Mouse (Mus musculus): Measurements from ENCODE around the gene Rpl41.

Gene Rpl41

DNA sequence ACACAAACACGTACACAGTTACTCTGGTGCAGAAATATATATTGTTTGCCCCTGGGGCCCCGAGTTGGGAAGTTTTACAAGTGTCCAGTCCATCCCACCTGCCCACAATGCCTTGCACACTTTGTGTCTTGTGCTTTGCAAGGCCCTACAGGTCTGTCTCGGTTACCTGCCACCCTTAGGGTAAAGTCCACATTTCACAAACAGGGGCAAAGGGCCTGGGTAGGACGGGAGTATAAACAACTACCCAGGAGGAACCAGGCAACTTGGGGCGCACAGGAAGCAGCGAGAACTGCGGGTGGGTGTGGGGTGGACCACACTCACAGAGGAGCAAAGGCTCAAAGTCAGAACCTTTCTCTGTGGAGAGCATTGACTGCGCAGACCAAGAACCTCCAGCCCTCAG, 38.6 kb upstream of the Rpl41 start:
- H3K9me3 ChIP-seq (ENCODE audit: low read length), result no peaks in the 10 kb centered on the region
- H3K27me3 ChIP-seq (ENCODE audit: insufficient read depth, low read length), result peaks cover 23% of the 10 kb centered on the region
- H3K4me3 ChIP-seq (replicated peaks; ENCODE audit: low read length), result peak overlapping the region; percentile 98
- TF ChIP-seq POU5F1 (IDR thresholded peaks at IDR 0.05; ENCODE audit: borderline replicate concordance, low read length), result no peak
- no peak for TF ChIP-seq CTCF (conservative IDR thresholded peaks at IDR 0.05; ENCODE audit: low read length)
- TF ChIP-seq NANOG (IDR thresholded peaks at IDR 0.05; ENCODE audit: borderline replicate concordance, low read length), result no peak
- peaks cover 75% of the 10 kb centered on the region for H3K4me1 ChIP-seq (replicated peaks; ENCODE audit: low read depth, low read length)
- 0 out of 2 replicates have a peak, but pooled peaks cover 2% of the 10 kb centered on the region for H3K36me3 ChIP-seq (ENCODE audit: insufficient read depth, low read length)

- Histone ChIP-seq H3K27me3 (ENCODE audit: insufficient read depth, low read length) (peaks cover 23% of the 10 kb centered on the region), H3K9me3 (ENCODE audit: low read length) (no peaks in the 10 kb centered on the region), H3K4me1 (replicated peaks; ENCODE audit: low read depth, low read length) (peaks cover 78% of the 10 kb centered on the region), H3K36me3 (ENCODE audit: insufficient read depth, low read length) (0 out of 2 replicates have a peak, but pooled peaks cover 3% of the 10 kb centered on the region), H3K4me3 (replicated peaks; ENCODE audit: low read length) (peak overlapping the region; percentile 98; the same call in 1 of the 2 replicates)
- TF ChIP-seq CTCF (conservative IDR thresholded peaks at IDR 0.05; ENCODE audit: low read length) (no peak), NANOG (IDR thresholded peaks at IDR 0.05; ENCODE audit: borderline replicate concordance, low read length) (no peak), POU5F1 (IDR thresholded peaks at IDR 0.05; ENCODE audit: borderline replicate concordance, low read length) (no peak)
Measured at GRCm38 (mm10) chr10:128587120-128587519, 38.0 kb upstream of the Rpl41 start.

GRCm38 (mm10) chr10:128586546-128586945, 37.4 kb upstream of the Rpl41 start:
- TF ChIP-seq CTCF (conservative IDR thresholded peaks at IDR 0.05; ENCODE audit: low read length), result no peak
- Histone ChIP-seq H3K36me3 (ENCODE audit: insufficient read depth, low read length) (peaks cover 8% of the 10 kb centered on the region), H3K27me3 (ENCODE audit: insufficient read depth, low read length) (peaks cover 23% of the 10 kb centered on the region), H3K4me3 (replicated peaks; ENCODE audit: low read length) (peak overlapping the region; percentile 98), H3K4me1 (replicated peaks; ENCODE audit: low read depth, low read length) (peaks cover 78% of the 10 kb centered on the region), H3K9me3 (ENCODE audit: low read length) (no peaks in the 10 kb centered on the region)

GRCm38 (mm10) chr10:128584386-128584785, 35.3 kb upstream of the Rpl41 start:
- peaks cover 18% of the 10 kb centered on the region for H3K36me3 ChIP-seq (ENCODE audit: insufficient read depth, low read length)
- no peaks in the 10 kb centered on the region for H3K9me3 ChIP-seq (ENCODE audit: low read length)
- TF ChIP-seq NANOG (IDR thresholded peaks at IDR 0.05; ENCODE audit: borderline replicate concordance, low read length) (no peak), CTCF (conservative IDR thresholded peaks at IDR 0.05; ENCODE audit: low read length) (no peak), POU5F1 (IDR thresholded peaks at IDR 0.05; ENCODE audit: borderline replicate concordance, low read length) (no peak)
- peaks cover 23% of the 10 kb centered on the region for H3K27me3 ChIP-seq (ENCODE audit: insufficient read depth, low read length)
- peaks cover 67% of the 10 kb centered on the region for H3K4me1 ChIP-seq (replicated peaks; ENCODE audit: low read depth, low read length)
- H3K4me3 ChIP-seq (replicated peaks; ENCODE audit: low read length), result peak overlapping the region; percentile 72

GRCm38 (mm10) chr10:128583644-128584043, 34.5 kb upstream of the Rpl41 start:
- TF ChIP-seq POU5F1 (IDR thresholded peaks at IDR 0.05; ENCODE audit: borderline replicate concordance, low read length) (no peak), NANOG (IDR thresholded peaks at IDR 0.05; ENCODE audit: borderline replicate concordance, low read length) (no peak), CTCF (conservative IDR thresholded peaks at IDR 0.05; ENCODE audit: low read length) (no peak)
- H3K9me3 ChIP-seq (ENCODE audit: low read length), result no peaks in the 10 kb centered on the region
- peaks cover 16% of the 10 kb centered on the region for H3K27me3 ChIP-seq (ENCODE audit: insufficient read depth, low read length)
- H3K4me1 ChIP-seq (replicated peaks; ENCODE audit: low read depth, low read length), result peaks cover 62% of the 10 kb centered on the region
- peak overlapping the region; percentile 72 for H3K4me3 ChIP-seq (replicated peaks; ENCODE audit: low read length)
- peaks cover 20% of the 10 kb centered on the region for H3K36me3 ChIP-seq (ENCODE audit: insufficient read depth, low read length)

GRCm38 (mm10) chr10:128579731-128580130, 30.6 kb upstream of the Rpl41 start:
- no peaks in the 10 kb centered on the region for H3K27me3 ChIP-seq (ENCODE audit: insufficient read depth, low read length)
- H3K4me1 ChIP-seq (replicated peaks; ENCODE audit: low read depth, low read length), result peaks cover 35% of the 10 kb centered on the region
- H3K36me3 ChIP-seq (ENCODE audit: insufficient read depth, low read length), result peaks cover 37% of the 10 kb centered on the region
- no peak overlapping the region for H3K4me3 ChIP-seq (replicated peaks; ENCODE audit: low read length)
- no peak for TF ChIP-seq POU5F1 (IDR thresholded peaks at IDR 0.05; ENCODE audit: borderline replicate concordance, low read length)
- TF ChIP-seq CTCF (conservative IDR thresholded peaks at IDR 0.05; ENCODE audit: low read length), result no peak
- TF ChIP-seq NANOG (IDR thresholded peaks at IDR 0.05; ENCODE audit: borderline replicate concordance, low read length), result no peak
- no peaks in the 10 kb centered on the region for H3K9me3 ChIP-seq (ENCODE audit: low read length)

GRCm38 (mm10) chr10:128579298-128579697, 30.2 kb upstream of the Rpl41 start:
- Histone ChIP-seq H3K4me1 (replicated peaks; ENCODE audit: low read depth, low read length) (peaks cover 31% of the 10 kb centered on the region), H3K27me3 (ENCODE audit: insufficient read depth, low read length) (no peaks in the 10 kb centered on the region), H3K4me3 (replicated peaks; ENCODE audit: low read length) (no peak overlapping the region), H3K36me3 (ENCODE audit: insufficient read depth, low read length) (peaks cover 39% of the 10 kb centered on the region), H3K9me3 (ENCODE audit: low read length) (no peaks in the 10 kb centered on the region)
- no peak for TF ChIP-seq POU5F1 (IDR thresholded peaks at IDR 0.05; ENCODE audit: borderline replicate concordance, low read length)
- no peak for TF ChIP-seq NANOG (IDR thresholded peaks at IDR 0.05; ENCODE audit: borderline replicate concordance, low read length)
- no peak for TF ChIP-seq CTCF (conservative IDR thresholded peaks at IDR 0.05; ENCODE audit: low read length)

DNA sequence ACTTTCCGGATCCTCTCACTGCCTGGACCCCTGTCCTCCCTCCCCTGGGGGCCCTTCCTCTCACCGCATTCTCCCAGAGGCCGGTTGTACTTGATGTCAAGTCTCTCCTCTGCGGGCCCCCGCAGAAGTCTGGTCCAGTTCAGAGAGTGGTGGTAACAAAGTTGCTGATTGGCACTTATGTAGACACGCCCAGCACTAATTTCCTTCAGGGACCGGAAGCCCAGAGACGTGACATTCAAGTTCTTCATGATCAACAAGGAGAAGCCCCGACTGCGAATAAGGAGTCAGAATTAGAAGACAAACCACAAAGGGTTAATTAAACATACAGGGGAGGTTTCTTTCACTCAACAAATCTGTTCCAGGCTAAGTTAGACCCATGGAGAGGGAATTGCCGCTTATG, 29.2 kb upstream of the Rpl41 start:
- Histone ChIP-seq H3K27me3 (ENCODE audit: insufficient read depth, low read length) (no peaks in the 10 kb centered on the region), H3K4me3 (replicated peaks; ENCODE audit: low read length) (peak overlapping the region; percentile 29; the same call in 1 of the 2 replicates), H3K4me1 (replicated peaks; ENCODE audit: low read depth, low read length) (peaks cover 21% of the 10 kb centered on the region), H3K9me3 (ENCODE audit: low read length) (no peaks in the 10 kb centered on the region), H3K36me3 (ENCODE audit: insufficient read depth, low read length) (peaks cover 49% of the 10 kb centered on the region)
- TF ChIP-seq POU5F1 (IDR thresholded peaks at IDR 0.05; ENCODE audit: borderline replicate concordance, low read length) (no peak), NANOG (IDR thresholded peaks at IDR 0.05; ENCODE audit: borderline replicate concordance, low read length) (no peak), CTCF (conservative IDR thresholded peaks at IDR 0.05; ENCODE audit: low read length) (no peak)

DNA sequence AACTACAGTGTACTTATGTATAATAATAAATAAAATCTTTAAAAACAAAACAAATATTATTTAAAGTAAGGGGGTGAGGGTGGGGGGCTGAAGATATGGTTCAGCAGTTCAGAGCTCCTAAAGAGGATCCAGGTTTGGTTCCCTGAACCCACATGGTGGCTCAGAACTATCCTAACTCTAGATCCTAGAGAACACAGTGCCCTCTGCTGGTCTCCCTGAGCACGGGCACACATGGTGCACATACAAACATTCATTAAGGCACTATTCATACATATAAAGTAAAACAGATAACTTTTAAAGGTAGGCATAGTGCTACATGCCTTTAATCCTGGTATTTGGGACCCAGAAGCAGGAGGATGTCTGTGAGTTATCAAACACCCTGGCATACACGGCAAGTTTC, 26.0 kb upstream of the Rpl41 start:
- Histone ChIP-seq H3K4me3 (replicated peaks; ENCODE audit: low read length) (no peak overlapping the region), H3K9me3 (ENCODE audit: low read length) (no peaks in the 10 kb centered on the region), H3K36me3 (ENCODE audit: insufficient read depth, low read length) (peaks cover 67% of the 10 kb centered on the region), H3K27me3 (ENCODE audit: insufficient read depth, low read length) (peaks cover 2% of the 10 kb centered on the region; the same call in 1 of the 2 replicates), H3K4me1 (replicated peaks; ENCODE audit: low read depth, low read length) (peaks cover 15% of the 10 kb centered on the region)
- TF ChIP-seq CTCF (conservative IDR thresholded peaks at IDR 0.05; ENCODE audit: low read length) (peak; percentile 91), POU5F1 (IDR thresholded peaks at IDR 0.05; ENCODE audit: borderline replicate concordance, low read length) (no peak)
